Mouse (Mus musculus) intestine, postnatal 0 days (tissue): ENCODE measurements around the gene Fam71f2. TPM values are rescaled to one million over a fixed set of nuclear protein-coding genes. Genes with fewer than 3 reads are reported as not detected.

ENCODE experiments used
- ATAC-seq: fragments of 200-750 bp; cut with Nextera tagmentation; 2 replicates; pipeline ENCODE4 v1.8.0; 2017; ENCODE audit warnings: mild to moderate bottlenecking, moderate TSS enrichment, moderate library complexity
- H3K27ac ChIP-seq: fragments of 300-500 bp; sonication (generic); 2 replicates; pipeline ENCODE4 v1.5.1; 2014; ENCODE audit warnings: mild to moderate bottlenecking, low read depth, low read length, moderate library complexity
- H3K27me3 ChIP-seq: fragments of 300-500 bp; sonication (generic); replicated peaks from 2 replicates; pipeline ENCODE4 v1.6.1; 2014; ENCODE audit warnings: low read length, mixed read lengths; ENCODE audit not compliant: control insufficient read depth, insufficient read depth
- H3K36me3 ChIP-seq: fragments of 300-500 bp; sonication (generic); 2 replicates; pipeline ENCODE4 v1.6.1; 2014; ENCODE audit warnings: mild to moderate bottlenecking, moderate library complexity; ENCODE audit not compliant: control insufficient read depth, insufficient read depth
- H3K4me1 ChIP-seq: fragments of 300-500 bp; sonication (generic); replicated peaks from 2 replicates; pipeline ENCODE4 v1.6.1; 2014; ENCODE audit warnings: antibody characterized with exemption, low read length, mixed read lengths; ENCODE audit not compliant: control insufficient read depth, insufficient read depth
- H3K4me2 ChIP-seq: fragments of 300-500 bp; sonication (generic); replicated peaks from 2 replicates; pipeline ENCODE4 v1.6.1; 2014; ENCODE audit warnings: low read depth, mild to moderate bottlenecking, moderate library complexity
- H3K4me3 ChIP-seq: fragments of 300-500 bp; sonication (generic); 2 replicates; pipeline ENCODE4 v1.5.1; 2014; ENCODE audit warnings: low read depth, low read length
- H3K9ac ChIP-seq: fragments of 300-500 bp; sonication (generic); 2 replicates; pipeline ENCODE4 v1.6.1; 2014; ENCODE audit warnings: mild to moderate bottlenecking, low read depth, low read length
- H3K9me3 ChIP-seq: fragments of 300-500 bp; sonication (generic); 2 replicates; pipeline ENCODE4 v1.6.1; 2016; ENCODE audit warnings: mixed run types; ENCODE audit not compliant: control insufficient read depth
- CTCF ChIP-seq: sonication (generic); IDR thresholded peaks from 2 replicates; pipeline ENCODE4 v1.5.1; 2016; ENCODE audit warnings: low read depth, mild to moderate bottlenecking, control low read depth, antibody characterized with exemption, moderate library complexity
- WGBS: fragments of 180-500 bp; shearing (Covaris S2); extraction: QIAGEN DNeasy Blood & Tissue Kit; methylation state at CpG from one replicate; pipeline ENCODE4 v1.1.7; 2014; 5-methylcytosine and 5-hydroxymethylcytosine counted together
- polyA plus RNA-seq: library from polyadenylated mRNA; unstranded; fragments of >200 nt; fragmentation: Nextera tagmentation; extraction: Ambion mirVana; gene quantifications from 2 replicates; pipeline ENCODE4 v1.2.1, GENCODE M21; 2015

Gene Fam71f2
- polyA plus RNA-seq, 1 experiment from 2014 or later, result not detected

DNA sequence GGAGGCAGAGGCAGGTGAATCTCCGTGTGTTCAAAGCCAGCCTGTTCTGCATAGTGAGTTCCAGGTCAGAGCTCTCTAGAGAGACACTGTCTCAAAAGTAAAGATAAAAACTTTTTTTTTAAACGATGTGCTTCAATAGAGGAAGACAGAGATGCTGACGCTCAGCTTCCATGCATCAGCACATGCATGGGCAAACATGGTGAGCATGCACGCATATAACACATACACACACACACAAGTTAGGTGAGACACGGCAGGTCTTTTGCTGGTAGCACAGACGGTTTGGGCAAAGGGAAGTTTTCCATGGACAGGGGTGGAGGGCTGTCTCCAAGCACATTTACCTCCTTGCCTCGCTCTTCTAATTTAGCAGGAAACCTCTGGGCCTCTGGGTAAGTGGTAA lies 42.8 kb downstream of the Fam71f2 start:
- Histone ChIP-seq H3K4me1 (no peaks in the 10 kb centered on the region), H3K9ac (no peak overlapping the region), H3K4me3 (no peak overlapping the region), H3K27me3 (no peaks in the 10 kb centered on the region), H3K9me3 (no peaks in the 10 kb centered on the region), H3K36me3 (no peaks in the 10 kb centered on the region), H3K27ac (no peak overlapping the region), H3K4me2 (no peak overlapping the region)
- 91% methylated on average over 7 of the region's 7 CpGs for WGBS
- TF ChIP-seq CTCF, result no peak
- ATAC-seq, result no peak

DNA sequence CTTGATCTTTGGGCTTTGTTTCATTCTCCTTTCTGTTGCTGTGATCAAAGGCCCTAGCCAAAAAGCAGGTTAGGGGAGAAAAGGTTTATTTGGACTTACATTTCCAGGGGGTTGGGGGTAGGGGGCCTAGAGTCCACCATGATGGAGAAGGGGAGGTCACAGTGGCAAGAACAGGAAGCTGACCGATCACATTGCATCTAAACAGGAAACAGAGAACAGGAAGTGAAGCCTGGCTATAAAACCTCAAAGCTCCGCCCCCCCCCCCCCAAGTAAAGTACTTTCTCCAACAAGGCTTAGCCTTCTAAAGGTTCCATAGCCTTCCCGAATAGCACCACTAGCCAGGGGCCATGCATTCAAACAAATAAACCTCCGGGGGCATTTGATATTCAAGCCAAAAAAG lies 43.3 kb downstream of the Fam71f2 start:
- no peaks in the 10 kb centered on the region for H3K9me3 ChIP-seq
- no peak overlapping the region for H3K27ac ChIP-seq
- H3K4me3 ChIP-seq, result no peak overlapping the region
- no peaks in the 10 kb centered on the region for H3K4me1 ChIP-seq
- ATAC-seq, result no peak
- no peaks in the 10 kb centered on the region for H3K27me3 ChIP-seq
- no peak for TF ChIP-seq CTCF
- H3K36me3 ChIP-seq, result no peaks in the 10 kb centered on the region
- 84% methylated on average over 4 of the region's 4 CpGs for WGBS
- H3K4me2 ChIP-seq, result no peak overlapping the region
- no peak overlapping the region for H3K9ac ChIP-seq

DNA sequence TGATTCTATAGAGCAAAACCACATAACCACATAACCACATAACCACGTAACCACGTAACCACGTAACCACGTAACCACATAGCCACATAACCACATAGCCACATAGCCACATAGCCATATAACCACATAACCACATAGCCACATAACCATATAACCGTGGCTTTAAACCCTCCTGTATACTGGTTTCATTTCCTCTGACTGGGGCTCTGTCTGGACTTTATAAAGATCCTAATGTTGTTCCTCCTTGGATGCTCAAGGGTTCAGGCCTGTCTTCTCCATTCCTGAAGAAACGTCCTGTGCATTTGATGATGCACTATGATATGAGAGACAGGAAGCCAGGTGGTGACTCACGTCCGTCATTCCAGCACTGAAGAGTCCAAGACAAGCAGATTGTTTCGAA lies 47.6 kb downstream of the Fam71f2 start:
- 82% methylated on average over 9 of the region's 9 CpGs for whole genome bisulfite sequencing
- H3K4me2 ChIP-seq, result no peak overlapping the region
- ATAC-seq, result no peak

DNA sequence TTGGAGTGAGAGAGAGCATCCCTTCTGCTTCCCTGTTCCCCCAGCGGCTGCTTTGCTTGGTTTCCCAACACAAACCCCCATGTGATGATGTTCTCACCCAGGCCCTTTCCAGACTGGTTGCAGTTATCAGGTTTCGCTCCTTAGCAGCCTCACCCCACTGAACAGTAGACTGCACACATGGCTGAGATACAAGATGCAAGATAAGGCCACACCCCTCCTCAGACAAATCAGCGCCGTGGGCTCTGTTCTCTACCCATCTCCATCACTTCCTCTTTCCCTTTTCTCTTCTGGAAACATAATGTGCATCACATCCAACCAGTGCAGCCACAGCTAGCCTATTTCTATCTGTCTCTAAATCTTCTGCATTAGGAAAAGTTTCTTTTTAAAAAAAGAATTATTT lies 50.1 kb downstream of the Fam71f2 start:
- no peak for TF ChIP-seq CTCF
- no peaks in the 10 kb centered on the region for H3K36me3 ChIP-seq
- H3K27me3 ChIP-seq, result no peaks in the 10 kb centered on the region
- no peak overlapping the region for H3K4me3 ChIP-seq
- 34% methylated on average over 4 of the region's 4 CpGs for WGBS
- no peak overlapping the region for H3K27ac ChIP-seq
- no peak for ATAC-seq
- no peak overlapping the region for H3K9ac ChIP-seq
- H3K4me1 ChIP-seq, result no peaks in the 10 kb centered on the region
- no peak overlapping the region for H3K4me2 ChIP-seq
- no peaks in the 10 kb centered on the region for H3K9me3 ChIP-seq

More for the DNA sequence above, 47.6 kb downstream of the Fam71f2 start:
- Histone ChIP-seq H3K9me3 (no peaks in the 10 kb centered on the region), H3K36me3 (no peaks in the 10 kb centered on the region), H3K4me3 (no peak overlapping the region), H3K9ac (no peak overlapping the region), H3K27me3 (no peaks in the 10 kb centered on the region), H3K4me1 (no peaks in the 10 kb centered on the region), H3K27ac (no peak overlapping the region)
- no peak for TF ChIP-seq CTCF

Other genes with a start within 250 kb of the Fam71f2 start
- gene Lep, start 219.4 kb upstream of the Fam71f2 start, polyA plus RNA-seq, result not detected in 2 replicates
- 9.8 and 12.2 TPM in 2 replicates for gene Rbm28, start 114.6 kb upstream of the Fam71f2 start, polyA plus RNA-seq
- 0.23 and 0.29 TPM in 2 replicates for gene Prrt4, start 100.0 kb upstream of the Fam71f2 start, polyA plus RNA-seq
- gene Impdh1, start 63.2 kb upstream of the Fam71f2 start, polyA plus RNA-seq, result 10.6 and 11.7 TPM in 2 replicates
- gene Hilpda, start 7.1 kb upstream of the Fam71f2 start, polyA plus RNA-seq, result 20.7 and 27.2 TPM in 2 replicates
- gene Fam71f1, start 39.5 kb downstream of the Fam71f2 start, polyA plus RNA-seq, result not detected in 2 replicates
- 126 and 134 TPM in 2 replicates for gene Calu, start 68.5 kb downstream of the Fam71f2 start, polyA plus RNA-seq
- gene Opn1sw, start 108.9 kb downstream of the Fam71f2 start, polyA plus RNA-seq, result 0.13 and 0.21 TPM in 2 replicates
- 3.3 and 4.0 TPM in 2 replicates for gene Ccdc136, start 116.7 kb downstream of the Fam71f2 start, polyA plus RNA-seq
- gene Flnc, start 153.7 kb downstream of the Fam71f2 start, polyA plus RNA-seq, result 3.5 and 3.8 TPM in 2 replicates
- 438 and 439 TPM in 2 replicates for gene Atp6v1f, start 188.1 kb downstream of the Fam71f2 start, polyA plus RNA-seq
- not detected in 2 replicates for gene Atp6v1fnb, start 191.8 kb downstream of the Fam71f2 start, polyA plus RNA-seq
- gene Kcp, start 228.4 kb downstream of the Fam71f2 start, polyA plus RNA-seq, result 2.7 and 3.8 TPM in 2 replicates
- gene Irf5, start 247.0 kb downstream of the Fam71f2 start, polyA plus RNA-seq, result 4.2 and 4.3 TPM in 2 replicates